Mouse (Mus musculus) T-cell, adult 2 months (primary cell): ENCODE measurements around the gene Phkb.

Source experiments
- DNase-seq: peaks from one replicate; pipeline ENCODE4 v3.0.0; 2022; ENCODE audit warnings: low spot score

Phkb gene

GRCm38 (mm10) chr8:86090666-86091065 lies 249.9 kb downstream of the Phkb start:
- DNase-seq: no peak
